Mouse (Mus musculus) cortical plate, adult 2 months (tissue): Measurements from ENCODE around the gene Nprl3.
"Not testable (repeated sequence)": the region's sequence is repeated elsewhere in the genome, so short reads cannot be mapped to it uniquely, and the experiment has no call there.

Experiments
- CTCF ChIP-seq: fragments of 200-500 bp; IDR thresholded peaks from 2 replicates; pipeline ENCODE4 v1.5.1; 2011; ENCODE audit warnings: mild to moderate bottlenecking, control low read depth, low read length; ENCODE audit not compliant: insufficient read depth; ENCODE audit errors: extremely low read depth
- POLR2A ChIP-seq: fragments of 200-500 bp; IDR thresholded peaks from 2 replicates; pipeline ENCODE4 v1.6.1; 2011; ENCODE audit warnings: mild to moderate bottlenecking, low read length, control low read depth; ENCODE audit not compliant: insufficient read depth; ENCODE audit errors: extremely low read depth

GRCm38 (mm10) chr11:32200992-32201391 is 66.5 kb downstream of the Nprl3 start:
- not testable (repeated sequence) for TF ChIP-seq CTCF, POLR2A
